Mouse (Mus musculus) bone marrow, adult 2 months (tissue): ENCODE data around the gene Suco. TPM values are rescaled to one million over a fixed set of nuclear protein-coding genes. Genes with fewer than 3 reads are reported as not detected.

Source experiments
- H3K27ac ChIP-seq: fragments of 200-500 bp; 2 replicates; pipeline ENCODE4 v1.5.1; 2012; ENCODE audit warnings: low read depth, mild to moderate bottlenecking, control low read depth, inconsistent platforms, low read length; ENCODE audit not compliant: control insufficient read depth, poor library complexity, insufficient read depth
- H3K4me1 ChIP-seq: fragments of 200-500 bp; 2 replicates; pipeline ENCODE4 v1.6.1; 2011; ENCODE audit warnings: low read length; ENCODE audit not compliant: control insufficient read depth, insufficient read depth
- H3K4me3 ChIP-seq: fragments of 200-500 bp; replicated peaks from 2 replicates; pipeline ENCODE3; 2011; ENCODE audit warnings: mild to moderate bottlenecking, low read depth, low read length, control low read depth; ENCODE audit not compliant: control insufficient read depth
- CTCF ChIP-seq: fragments of 200-500 bp; IDR thresholded peaks from 2 replicates; pipeline ENCODE4 v1.5.1; 2011; ENCODE audit warnings: low read length, control low read depth; ENCODE audit not compliant: control insufficient read depth, insufficient read depth
- POLR2A ChIP-seq: fragments of 200-500 bp; IDR thresholded peaks from 2 replicates; pipeline ENCODE4 v1.6.1; 2011; ENCODE audit warnings: low read depth, mild to moderate bottlenecking, control low read depth, low read length, borderline replicate concordance; ENCODE audit not compliant: control insufficient read depth
- WGBS: fragments of 180-500 bp; shearing (Covaris S2); methylation state at CpG from one replicate; pipeline ENCODE4 v1.1.7; 2018; 5-methylcytosine and 5-hydroxymethylcytosine counted together
- polyA plus RNA-seq: library from polyadenylated mRNA; stranded (reverse); fragments of >200 nt; gene quantifications from 2 replicates; pipeline ENCODE4 v1.2.4, GENCODE M21; 2011; ENCODE audit warnings: low replicate concordance; ENCODE audit not compliant: missing spikeins, insufficient read depth, insufficient read length

The Suco gene
- polyA plus RNA-seq, 1 experiment = 30.2 TPM

- Histone ChIP-seq H3K27ac (no peak overlapping the region), H3K4me1 (no peaks in the 10 kb centered on the region; the same call in 1 of the 2 replicates), H3K4me3 (no peak overlapping the region)
- no peak for TF ChIP-seq CTCF
- no peak for TF ChIP-seq POLR2A
- 74% methylated on average over 1 of the region's 1 CpGs for WGBS
Observed at GRCm38 (mm10) chr1:161769329-161769728, 107.2 kb downstream of the Suco start.

GRCm38 (mm10) chr1:161767101-161767524, 109.4 kb downstream of the Suco start:
- TF ChIP-seq CTCF (no peak), POLR2A (no peak)
- Histone ChIP-seq H3K27ac (no peak overlapping the region), H3K4me3 (peak overlapping the region; percentile 66), H3K4me1 (no peaks in the 10 kb centered on the region; the same call in 1 of the 2 replicates)
- 1% methylated on average over 12 of the region's 12 CpGs for WGBS

- Histone ChIP-seq H3K4me1 (no peaks in the 10 kb centered on the region; the same call in 1 of the 2 replicates), H3K27ac (no peak overlapping the region), H3K4me3 (peak overlapping the region; percentile 50)
- 2% methylated on average over 5 of the region's 5 CpGs for WGBS
- TF ChIP-seq CTCF (no peak), POLR2A (no peak)
Observed at GRCm38 (mm10) chr1:161766656-161767055, 109.8 kb downstream of the Suco start.

Other genes starting within 250 kb of the Suco start
- gene Fasl, start 88.2 kb downstream of the Suco start, polyA plus RNA-seq = 1.5 TPM in 1 of 2 replicates, not detected in the other
- gene Pigc, start 92.5 kb upstream of the Suco start, polyA plus RNA-seq = 11.8 and 12.9 TPM in 2 replicates
- gene 4930558K02Rik, start 103.0 kb upstream of the Suco start, polyA plus RNA-seq = not detected in 2 replicates